ENCODE assay signal across 11 mouse cellular contexts in the genomic region with DNA sequence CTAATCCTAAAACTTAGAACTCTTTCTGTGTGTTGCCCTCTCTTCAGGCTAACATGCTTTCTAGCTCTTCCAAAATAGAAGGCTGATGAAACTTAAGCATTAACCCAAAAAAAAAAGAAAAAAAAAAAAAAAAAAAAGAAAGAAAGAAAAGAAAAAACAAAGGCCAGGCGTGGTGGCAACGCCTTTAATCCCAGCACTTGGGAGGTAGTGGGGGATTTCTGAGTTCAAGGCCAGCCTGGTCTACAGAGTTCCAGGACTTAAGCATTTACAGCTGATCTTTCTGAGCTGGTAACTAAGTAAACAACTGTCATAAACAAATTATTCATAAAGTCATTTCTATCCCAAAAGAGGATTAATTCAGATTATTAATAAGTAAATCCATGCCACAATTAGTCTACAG. TPM values are rescaled to one million over a fixed set of nuclear protein-coding genes. Genes with fewer than 3 reads are reported as not detected.
A peak's percentile ranks its signal among the peaks of the same experiment; 100 is the strongest.
DNase-seq lines count a peak whose midpoint lies in the region; ATAC-seq and TF ChIP-seq lines count a peak whose summit lies in the region.
"Had no signal": no experiment of that assay in that cellular context is flagged by ENCODE, and none has a peak within 500 bp of the region (broad histone marks: within the 10 kb centered on the region; RNA-seq: fewer than 3 reads in every experiment).

No protein-coding gene starts in this region.

- no peak for ATAC-seq in heart, embryonic 13.5 days (ENCODE audit: extremely low read depth, insufficient number of reproducible peaks, low FRiP score, low TSS enrichment)
- no peak for ATAC-seq in liver, embryonic 13.5 days (ENCODE audit: low read depth)

- peak overlapping the region; percentile 81 for H3K4me2 ChIP-seq in heart, embryonic 13.5 days
- peak overlapping the region; percentile 80 for H3K4me2 ChIP-seq in liver, embryonic 13.5 days

- 75% methylated on average over 2 of the region's 2 CpGs for WGBS in heart, embryonic 13.5 days
- WGBS in liver, embryonic 13.5 days (ENCODE audit: insufficient replicate concordance), result 82% methylated on average over 2 of the region's 2 CpGs

- TF ChIP-seq CTCF in testis, adult 2 months (IDR thresholded peaks at IDR 0.05; ENCODE audit: control insufficient read depth, insufficient read depth, insufficient replicate concordance, low read depth, low read length), result no peak

- H3K27me3 ChIP-seq in heart, embryonic 13.5 days (replicated peaks), result no peaks in the 10 kb centered on the region
- H3K27me3 ChIP-seq in testis, adult 2 months (ENCODE audit: control insufficient read depth, insufficient read depth, low read length), result no peaks in the 10 kb centered on the region
- no peaks in the 10 kb centered on the region for H3K27me3 ChIP-seq in liver, embryonic 13.5 days
- H3K27me3 ChIP-seq: stomach, embryonic 15.5 days had no signal

- no peaks in the 10 kb centered on the region for H3K9me3 ChIP-seq in heart, embryonic 13.5 days
- no peaks in the 10 kb centered on the region for H3K9me3 ChIP-seq in liver, embryonic 13.5 days (replicated peaks)
- H3K9me3 ChIP-seq: stomach, embryonic 15.5 days had no signal

- H3K4me3 ChIP-seq in heart, embryonic 13.5 days, result peak overlapping the region; percentile 90
- H3K4me3 ChIP-seq in testis, adult 2 months (ENCODE audit: control insufficient read depth, low read depth, low read length), result peak overlapping the region; percentile 36; the same call in 1 of the 2 replicates
- peak overlapping the region; percentile 100 for H3K4me3 ChIP-seq in liver, embryonic 13.5 days (replicated peaks)

- no peak for TF ChIP-seq POLR2A in testis, adult 2 months (IDR thresholded peaks at IDR 0.05; ENCODE audit: control insufficient read depth, low read depth, low read length)

- H3K27ac ChIP-seq in heart, embryonic 13.5 days (replicated peaks), result no peak overlapping the region
- H3K27ac ChIP-seq in testis, adult 2 months (ENCODE audit: control insufficient read depth, insufficient read depth, low read depth, low read length), result no peak overlapping the region
- no peak overlapping the region for H3K27ac ChIP-seq in liver, embryonic 13.5 days

- no peak overlapping the region for H3K9ac ChIP-seq in heart, embryonic 13.5 days
- peak overlapping the region; percentile 99 for H3K9ac ChIP-seq in liver, embryonic 13.5 days
- H3K9ac ChIP-seq: stomach, embryonic 15.5 days had no signal

- peaks cover 24% of the 10 kb centered on the region for H3K4me1 ChIP-seq in heart, embryonic 13.5 days
- H3K4me1 ChIP-seq in testis, adult 2 months (ENCODE audit: control insufficient read depth, insufficient read depth, low read length), result peaks cover 3% of the 10 kb centered on the region
- peaks cover 31% of the 10 kb centered on the region for H3K4me1 ChIP-seq in liver, embryonic 13.5 days (replicated peaks)

- peaks cover 6% of the 10 kb centered on the region for H3K36me3 ChIP-seq in heart, embryonic 13.5 days
- H3K36me3 ChIP-seq in testis, adult 2 months (ENCODE audit: control insufficient read depth, insufficient read depth, low read length), result no peaks in the 10 kb centered on the region
- H3K36me3 ChIP-seq in liver, embryonic 13.5 days, result 0 out of 2 replicates have a peak, but pooled peaks cover 12% of the 10 kb centered on the region
- H3K36me3 ChIP-seq: stomach, embryonic 15.5 days had no signal

- no peak for DNase-seq in heart, postnatal 4 days
- no peak for DNase-seq in testis, postnatal 10 days (ENCODE audit: low spot score)
- DNase-seq in liver, embryonic 13.5 days, result no peak
- DNase-seq in urinary bladder, postnatal 36 days (ENCODE audit: low spot score in 2 of 2), result no peak
- DNase-seq in spleen, postnatal 10 days (ENCODE audit: low spot score in 2 of 2), result no peak
- DNase-seq in layer of hippocampus, adult 9-11 months, result no peak
- DNase-seq: cerebellum, adult 11-12 months; lung, postnatal 4 days had no signal

RNA-seq across cellular contexts. Expression of a gene that starts 1.8 kb away (rescaled TPM):
- 223 and 245 TPM in 2 replicates for polyA plus RNA-seq in heart, embryonic 13.5 days (2015; fragmentation: Nextera tagmentation; extraction: Ambion mirVana)
- total RNA-seq in heart, postnatal 4 days (2021), result 10 to 100 TPM; 68.4 to 71.9 TPM
- 22.2 and 32.2 TPM in 2 replicates for polyA plus RNA-seq in testis, adult 2 months (2012; rRNA removed)
- 186 and 213 TPM in 2 replicates for polyA plus RNA-seq in liver, embryonic 13.5 days (2015; fragmentation: Nextera tagmentation; extraction: Ambion mirVana)

RNA-seq across cellular contexts. Expression of a gene that starts 15.9 kb away (rescaled TPM):
- polyA plus RNA-seq in heart, embryonic 13.5 days (2015; fragmentation: Nextera tagmentation; extraction: Ambion mirVana), result 157 and 158 TPM in 2 replicates
- total RNA-seq in heart, postnatal 4 days (2021), result 10 to 100 TPM; 90.9 to 95.8 TPM
- polyA plus RNA-seq in testis, adult 2 months (2012; rRNA removed), result 27.0 and 29.6 TPM in 2 replicates
- polyA plus RNA-seq in liver, embryonic 13.5 days (2015; fragmentation: Nextera tagmentation; extraction: Ambion mirVana), result 226 and 278 TPM in 2 replicates

Comparison
In these comparisons a context has a peak if more than half of its experiments do, and no peak if none do; other contexts are left out.
1. H3K4me3 ChIP-seq: peak in every context shown above with its lines; median percentile 100 in liver, embryonic 13.5 days; 90 in heart, embryonic 13.5 days; 36 in testis, adult 2 months.